16 mouse cellular contexts compared by ENCODE assay signal in genomic region chr5:147147340-147147739, GRCm38 (mm10). TPM values are rescaled to one million over a fixed set of nuclear protein-coding genes. Genes with fewer than 3 reads are reported as not detected.
DNase-seq lines count a peak whose midpoint lies in the region; ATAC-seq and TF ChIP-seq lines count a peak whose summit lies in the region.
"Had no signal": no experiment of that assay in that cellular context is flagged by ENCODE, and none has a peak within 500 bp of the region (broad histone marks: within the 10 kb centered on the region; RNA-seq: fewer than 3 reads in every experiment).

No protein-coding gene starts in this region.

- no peak overlapping the region for H3K4me2 ChIP-seq in intestine, postnatal 0 days (replicated peaks; ENCODE audit: low read depth)
- H3K4me2 ChIP-seq in intestine, embryonic 15.5 days (replicated peaks): no peak overlapping the region
- H3K4me2 ChIP-seq: liver, embryonic 13.5 days; neural tube, embryonic 12.5 days had no signal

- no peak overlapping the region for H3K9ac ChIP-seq in intestine, postnatal 0 days (ENCODE audit: low read depth, low read length)
- H3K9ac ChIP-seq in intestine, embryonic 15.5 days: no peak overlapping the region
- H3K9ac ChIP-seq: liver, embryonic 13.5 days; neural tube, embryonic 12.5 days had no signal

- no peak for ATAC-seq in intestine, postnatal 0 days
- ATAC-seq in intestine, embryonic 15.5 days: no peak
- ATAC-seq: activated CD4-positive, CD25-positive, alpha-beta regulatory T cell, adult 4 months had no signal

- peak; percentile 53 for TF ChIP-seq CTCF in intestine, postnatal 0 days (IDR thresholded peaks at IDR 0.05; ENCODE audit: low read depth)
- 0 out of 2 replicates have a peak, but pooled peaks have one; percentile 5 for TF ChIP-seq CTCF in cortical plate, adult 2 months (IDR thresholded peaks at IDR 0.05; ENCODE audit: extremely low read depth, insufficient read depth, low read length)

- H3K4me3 ChIP-seq in intestine, postnatal 0 days (ENCODE audit: low read depth, low read length): no peak overlapping the region
- H3K4me3 ChIP-seq in intestine, embryonic 15.5 days (replicated peaks): no peak overlapping the region
- no peak overlapping the region for H3K4me3 ChIP-seq in cortical plate, adult 2 months (ENCODE audit: insufficient read depth, low read length)
- no peak overlapping the region for H3K4me3 ChIP-seq in limb, embryonic 10.5 days
- H3K4me3 ChIP-seq: erythroblast, embryonic 14.5 days; heart, embryonic 10.5 days; liver, embryonic 13.5 days; midbrain, embryonic 10.5 days; neural tube, embryonic 12.5 days had no signal

- TF ChIP-seq POLR2A in cortical plate, adult 2 months (IDR thresholded peaks at IDR 0.05; ENCODE audit: extremely low read depth, insufficient read depth, low read length): no peak

- 0 out of 2 replicates have a peak, but pooled peaks cover 2% of the 10 kb centered on the region for H3K9me3 ChIP-seq in intestine, postnatal 0 days (ENCODE audit: control insufficient read depth)
- no peaks in the 10 kb centered on the region for H3K9me3 ChIP-seq in intestine, embryonic 15.5 days
- no peaks in the 10 kb centered on the region for H3K9me3 ChIP-seq in limb, embryonic 10.5 days (replicated peaks)
- H3K9me3 ChIP-seq: heart, embryonic 10.5 days; liver, embryonic 13.5 days had no signal

- H3K27me3 ChIP-seq in intestine, postnatal 0 days (replicated peaks; ENCODE audit: control insufficient read depth, insufficient read depth, low read length): no peaks in the 10 kb centered on the region
- H3K27me3 ChIP-seq in intestine, embryonic 15.5 days (replicated peaks): no peaks in the 10 kb centered on the region
- no peaks in the 10 kb centered on the region for H3K27me3 ChIP-seq in limb, embryonic 10.5 days (ENCODE audit: low read depth, poor library complexity, severe bottlenecking)
- H3K27me3 ChIP-seq: liver, embryonic 13.5 days had no signal

- no peaks in the 10 kb centered on the region for H3K4me1 ChIP-seq in intestine, postnatal 0 days (replicated peaks; ENCODE audit: control insufficient read depth, insufficient read depth, low read length)
- H3K4me1 ChIP-seq in intestine, embryonic 15.5 days (replicated peaks): no peaks in the 10 kb centered on the region
- H3K4me1 ChIP-seq in cortical plate, adult 2 months (ENCODE audit: control insufficient read depth, insufficient read depth, low read length): no peaks in the 10 kb centered on the region
- no peaks in the 10 kb centered on the region for H3K4me1 ChIP-seq in limb, embryonic 10.5 days
- H3K4me1 ChIP-seq: heart, embryonic 10.5 days; liver, embryonic 13.5 days; midbrain, embryonic 10.5 days; neural tube, embryonic 12.5 days had no signal

- no peaks in the 10 kb centered on the region for H3K36me3 ChIP-seq in intestine, postnatal 0 days (ENCODE audit: control insufficient read depth, insufficient read depth)
- no peaks in the 10 kb centered on the region for H3K36me3 ChIP-seq in intestine, embryonic 15.5 days
- H3K36me3 ChIP-seq in limb, embryonic 10.5 days: no peaks in the 10 kb centered on the region
- H3K36me3 ChIP-seq: heart, embryonic 10.5 days; liver, embryonic 13.5 days; midbrain, embryonic 10.5 days; neural tube, embryonic 12.5 days had no signal

- H3K27ac ChIP-seq in intestine, postnatal 0 days (ENCODE audit: low read depth, low read length): no peak overlapping the region
- H3K27ac ChIP-seq in intestine, embryonic 15.5 days: no peak overlapping the region
- H3K27ac ChIP-seq in cortical plate, adult 2 months (ENCODE audit: insufficient read depth, low read length): no peak overlapping the region
- H3K27ac ChIP-seq in limb, embryonic 10.5 days: no peak overlapping the region
- H3K27ac ChIP-seq: heart, embryonic 10.5 days; liver, embryonic 13.5 days; midbrain, embryonic 10.5 days; neural tube, embryonic 12.5 days had no signal

- peak; percentile 26 for DNase-seq in thymus, postnatal 14 days
- DNase-seq in thymus, postnatal 0 days (ENCODE audit: low spot score): no peak
- no peak for DNase-seq in limb, embryonic 10.5 days (ENCODE audit: low spot score)
- no peak for DNase-seq in layer of hippocampus, adult 9-11 months
- no peak for DNase-seq in right cerebral cortex, adult 2 months (ENCODE audit: low spot score in 2 of 2)
- DNase-seq: cerebellum, adult 11 months; kidney, adult 9 months; liver, embryonic 13.5 days had no signal

RNA-seq across cellular contexts. Expression of gene Gsx1, which starts 41.2 kb away (rescaled TPM):
- not detected in 2 replicates for polyA plus RNA-seq in intestine, postnatal 0 days (2015; fragmentation: Nextera tagmentation; extraction: Ambion mirVana)
- polyA plus RNA-seq in intestine, embryonic 15.5 days (2015; fragmentation: Nextera tagmentation; extraction: Ambion mirVana): not detected in 2 replicates
- polyA plus RNA-seq in thymus, postnatal 0 days (2015; fragmentation: Nextera tagmentation; extraction: Ambion mirVana): not detected in 2 replicates
- polyA plus RNA-seq in cortical plate, adult 2 months (2012; rRNA removed): 1.1 and 1.4 TPM in 2 replicates
- not detected in 2 replicates for polyA plus RNA-seq in limb, embryonic 10.5 days (2016; fragmentation: Nextera tagmentation; extraction: Ambion mirVana)
- polyA plus RNA-seq: activated CD4-positive, CD25-positive, alpha-beta regulatory T cell, adult 4 months; erythroblast, embryonic 14.5 days; heart, embryonic 10.5 days; liver, embryonic 13.5 days had no signal
